Mouse (Mus musculus): Measurements from ENCODE around the gene Sgk2.

GRCm38 (mm10) chr2:162986764-162987163, 366 bp upstream of the Sgk2 start:
- TF ChIP-seq CTCF (IDR thresholded peaks at IDR 0.05; ENCODE audit: borderline replicate concordance, insufficient read depth, low read length) (no peak), POLR2A (IDR thresholded peaks at IDR 0.05; ENCODE audit: low read depth, low read length) (no peak)
